Mouse (Mus musculus) CD8-positive naive resting alpha-beta T cell, adult 57 days (primary cell): ENCODE measurements around the gene Olfr1340. TPM values are rescaled to one million over a fixed set of nuclear protein-coding genes. Genes with fewer than 3 reads are reported as not detected.

Experiments used
- total RNA-seq: library from RNA; stranded (reverse); gene quantifications from one replicate; pipeline ENCODE4 v1.2.4, GENCODE M21; 2023

Gene Olfr1340
- not detected for total RNA-seq

GRCm38 (mm10) chr4:118719838-118720237 lies at the start of gene Olfr1340:
Gene Olfr1340, plus strand, starts transcription at chr4:118720138.

GRCm38 (mm10) chr4:118692412-118692973 lies 27.4 kb upstream of the Olfr1340 start, which contains the start of gene Olfr1342:
Gene Olfr1342, minus strand, starts transcription at chr4:118692756.

GRCm38 (mm10) chr4:118703223-118703622 lies 16.7 kb upstream of the Olfr1340 start, which contains the start of gene Olfr1341:
Gene Olfr1341, plus strand, starts transcription at chr4:118703523.

GRCm38 (mm10) chr4:118731875-118732274 lies 11.9 kb downstream of the Olfr1340 start, which contains the start of gene Olfr1339:
Gene Olfr1339, plus strand, starts transcription at chr4:118732175.

GRCm38 (mm10) chr4:118758637-118759036 lies 38.7 kb downstream of the Olfr1340 start, which contains the start of gene Olfr1338:
Gene Olfr1338, minus strand, starts transcription at chr4:118758737.

Other genes starting within 250 kb of the Olfr1340 start
- 0.18 TPM for gene Tie1, start 230.1 kb upstream of the Olfr1340 start, total RNA-seq
- gene 2610528J11Rik, start 193.1 kb upstream of the Olfr1340 start, total RNA-seq, result not detected
- not detected for gene Tmem125, start 176.1 kb upstream of the Olfr1340 start, total RNA-seq
- gene Cfap57, start 99.4 kb upstream of the Olfr1340 start, total RNA-seq, result not detected
- 69.7 TPM for gene Ebna1bp2, start 99.3 kb upstream of the Olfr1340 start, total RNA-seq
- gene Olfr62, start 61.2 kb upstream of the Olfr1340 start, total RNA-seq, result not detected
- gene Olfr1342, start 27.4 kb upstream of the Olfr1340 start, total RNA-seq, result not detected
- gene Olfr1341, start 16.6 kb upstream of the Olfr1340 start, total RNA-seq, result not detected
- not detected for gene Olfr1339, start 12.0 kb downstream of the Olfr1340 start, total RNA-seq
- gene Olfr1338, start 38.6 kb downstream of the Olfr1340 start, total RNA-seq, result not detected
- not detected for gene Olfr1337, start 62.4 kb downstream of the Olfr1340 start, total RNA-seq
- gene Olfr1335, start 89.8 kb downstream of the Olfr1340 start, total RNA-seq, result not detected
- gene Olfr1333, start 116.1 kb downstream of the Olfr1340 start, total RNA-seq, result not detected
- gene Olfr1331, start 144.5 kb downstream of the Olfr1340 start, total RNA-seq, result not detected
- not detected for gene Olfr1330, start 168.5 kb downstream of the Olfr1340 start, total RNA-seq
- not detected for gene Olfr1329, start 197.3 kb downstream of the Olfr1340 start, total RNA-seq
- not detected for gene Olfr1328, start 218.5 kb downstream of the Olfr1340 start, total RNA-seq
- not detected for gene Lao1, start 241.4 kb downstream of the Olfr1340 start, total RNA-seq